Mouse (Mus musculus) C2C12 (cell line): ENCODE measurements around the gene Lztr1. TPM values are rescaled to one million over a fixed set of nuclear protein-coding genes. Genes with fewer than 3 reads are reported as not detected.

ENCODE experiments used
- H3K27me3 ChIP-seq: one replicate; pipeline ENCODE4 v1.6.1; 2011; ENCODE audit not compliant: control insufficient read depth, insufficient read depth, insufficient read length
- H3K36me3 ChIP-seq: one replicate; pipeline ENCODE4 v1.6.1; 2011; ENCODE audit not compliant: control insufficient read depth, insufficient read depth
- H3K4me3 ChIP-seq: one replicate; pipeline ENCODE4 v1.5.1; 2011; ENCODE audit warnings: mild to moderate bottlenecking, control low read depth; ENCODE audit not compliant: poor library complexity, insufficient read depth, severe bottlenecking
- H3K79me2 ChIP-seq: one replicate; pipeline ENCODE4 v1.6.1; 2011; ENCODE audit not compliant: control insufficient read depth, insufficient read depth
- H3K79me3 ChIP-seq: one replicate; pipeline ENCODE4 v1.6.1; 2011; ENCODE audit warnings: low read depth, control low read depth
- H3ac ChIP-seq: one replicate; pipeline ENCODE3; 2011; ENCODE audit warnings: low read depth; ENCODE audit not compliant: control insufficient read depth, insufficient read length
- CEBPB ChIP-seq: IDR thresholded peaks from one replicate; pipeline ENCODE4 v1.6.1; 2011; ENCODE audit warnings: low read depth, mild to moderate bottlenecking, control low read depth, moderate library complexity
- CTCF ChIP-seq: IDR thresholded peaks from one replicate; pipeline ENCODE4 v1.5.1; 2011; ENCODE audit not compliant: control insufficient read depth, insufficient read depth, insufficient read length
- FOSL1 ChIP-seq: IDR thresholded peaks from one replicate; pipeline ENCODE4 v1.8.0; 2011; ENCODE audit warnings: mild to moderate bottlenecking, low read length; ENCODE audit not compliant: poor library complexity, insufficient read depth, severe bottlenecking
- MAX ChIP-seq: IDR thresholded peaks from one replicate; pipeline ENCODE4 v1.6.1; 2011; ENCODE audit warnings: mild to moderate bottlenecking, control low read depth
- MYOD1 ChIP-seq: IDR thresholded peaks from one replicate; pipeline ENCODE4 v1.6.1; 2011; ENCODE audit warnings: low read depth; ENCODE audit not compliant: control insufficient read depth, insufficient read length
- MYOG ChIP-seq: IDR thresholded peaks from one replicate; pipeline ENCODE4 v1.6.1; 2011; ENCODE audit not compliant: control insufficient read depth, insufficient read length; ENCODE audit errors: extremely low read depth
- USF1 ChIP-seq: IDR thresholded peaks from one replicate; pipeline ENCODE4 v1.6.1; 2011; ENCODE audit warnings: low read depth, mild to moderate bottlenecking, control low read depth, moderate library complexity
- polyA plus RNA-seq: library from polyadenylated mRNA; unstranded; fragments of >200 nt; fragmentation: generic; extraction: Trizol; gene quantifications from one replicate; pipeline ENCODE4 v1.2.1, GENCODE M21; 2012; ENCODE audit warnings: missing spikeins

Lztr1 gene
- polyA plus RNA-seq, 1 experiment, result 69.0 TPM

GRCm38 (mm10) chr16:17472498-17472897, 36.0 kb upstream of the Lztr1 start:
- Histone ChIP-seq H3ac (no peak overlapping the region), H3K79me3 (peaks cover 74% of the 10 kb centered on the region), H3K79me2 (peaks cover 100% of the 10 kb centered on the region), H3K27me3 (no peaks in the 10 kb centered on the region), H3K4me3 (no peak overlapping the region), H3K36me3 (peaks cover 59% of the 10 kb centered on the region)
- TF ChIP-seq MAX, result no peak
- TF ChIP-seq USF1, result no peak
- no peak for TF ChIP-seq FOSL1
- no peak for TF ChIP-seq MYOD1
- TF ChIP-seq MYOG, result no peak
- TF ChIP-seq CEBPB, result no peak
- no peak for TF ChIP-seq CTCF

- Histone ChIP-seq H3K27me3 (no peaks in the 10 kb centered on the region), H3K36me3 (peaks cover 65% of the 10 kb centered on the region), H3K79me3 (peaks cover 78% of the 10 kb centered on the region), H3ac (no peak overlapping the region), H3K79me2 (peaks cover 100% of the 10 kb centered on the region), H3K4me3 (no peak overlapping the region)
- TF ChIP-seq CTCF, result no peak
- TF ChIP-seq CEBPB, result no peak
- no peak for TF ChIP-seq FOSL1
- TF ChIP-seq MYOD1, result no peak
- TF ChIP-seq USF1, result no peak
- TF ChIP-seq MYOG, result no peak
- TF ChIP-seq MAX, result no peak
These were observed 34.4 kb upstream of the Lztr1 start for GRCm38 (mm10) chr16:17474091-17474490.

- peaks cover 59% of the 10 kb centered on the region for H3K36me3 ChIP-seq
These were observed 33.7 kb upstream of the Lztr1 start for GRCm38 (mm10) chr16:17474761-17475160.

GRCm38 (mm10) chr16:17475326-17475725, 33.2 kb upstream of the Lztr1 start:
- no peak overlapping the region for H3K4me3 ChIP-seq
- H3K79me2 ChIP-seq, result peaks cover 100% of the 10 kb centered on the region
- no peak overlapping the region for H3ac ChIP-seq
- no peak for TF ChIP-seq USF1
- no peak for TF ChIP-seq MYOG
- TF ChIP-seq CEBPB, result no peak
- no peak for TF ChIP-seq FOSL1
- no peak for TF ChIP-seq MYOD1
- no peak for TF ChIP-seq CTCF
- no peak for TF ChIP-seq MAX
- H3K79me3 ChIP-seq, result peaks cover 79% of the 10 kb centered on the region
- H3K36me3 ChIP-seq, result peaks cover 54% of the 10 kb centered on the region
- H3K27me3 ChIP-seq, result no peaks in the 10 kb centered on the region

More at GRCm38 (mm10) chr16:17474761-17475160, 33.7 kb upstream of the Lztr1 start:
- no peaks in the 10 kb centered on the region for H3K27me3 ChIP-seq
- peaks cover 100% of the 10 kb centered on the region for H3K79me2 ChIP-seq
- H3ac ChIP-seq, result no peak overlapping the region
- TF ChIP-seq FOSL1 (no peak), CTCF (no peak), MYOG (no peak), USF1 (no peak), CEBPB (no peak), MYOD1 (no peak), MAX (no peak)
- H3K79me3 ChIP-seq, result peaks cover 79% of the 10 kb centered on the region
- H3K4me3 ChIP-seq, result no peak overlapping the region

GRCm38 (mm10) chr16:17478331-17478943, 30.1 kb upstream of the Lztr1 start:
- peaks cover 33% of the 10 kb centered on the region for H3K36me3 ChIP-seq
- H3K79me2 ChIP-seq, result peaks cover 97% of the 10 kb centered on the region
- H3ac ChIP-seq, result no peak overlapping the region

More at GRCm38 (mm10) chr16:17478331-17478943, 30.1 kb upstream of the Lztr1 start:
- peaks cover 83% of the 10 kb centered on the region for H3K79me3 ChIP-seq
- no peaks in the 10 kb centered on the region for H3K27me3 ChIP-seq
- no peak overlapping the region for H3K4me3 ChIP-seq
- TF ChIP-seq CTCF (no peak), USF1 (no peak), MYOD1 (no peak), MYOG (no peak), FOSL1 (no peak), CEBPB (no peak), MAX (no peak)
